Mouse (Mus musculus): Measurements from ENCODE around the gene Pparg.

GRCm38 (mm10) chr6:115521923-115522322, 161.2 kb downstream of the Pparg start:
- TF ChIP-seq CTCF (IDR thresholded peaks at IDR 0.05; ENCODE audit: extremely low read depth, insufficient read length, insufficient replicate concordance, low read depth, low read length) = no peak
- no peak for TF ChIP-seq POLR2A (IDR thresholded peaks at IDR 0.05; ENCODE audit: low read depth, low read length)

All from small intestine, adult 2 months (tissue).